Mouse (Mus musculus) heart, adult 8-10 months (tissue): Measurements from ENCODE around the gene Zkscan8. TPM values are rescaled to one million over a fixed set of nuclear protein-coding genes. Genes with fewer than 3 reads are reported as not detected.
"Not testable (repeated sequence)": the region's sequence is repeated elsewhere in the genome, so short reads cannot be mapped to it uniquely, and the experiment has no call there.

Experiments used
- DNase-seq: peaks from one replicate; pipeline ENCODE4 v3.0.0; 2022; ENCODE audit warnings: low spot score
- total RNA-seq, 4 experiments: library from RNA; stranded (reverse); gene quantifications; 2 replicates each; pipeline ENCODE4 v1.2.4; 2022

The Zkscan8 gene
- total RNA-seq, result 10 to 100 TPM; 10.5 to 13.0 (median 10.8) TPM

DNA sequence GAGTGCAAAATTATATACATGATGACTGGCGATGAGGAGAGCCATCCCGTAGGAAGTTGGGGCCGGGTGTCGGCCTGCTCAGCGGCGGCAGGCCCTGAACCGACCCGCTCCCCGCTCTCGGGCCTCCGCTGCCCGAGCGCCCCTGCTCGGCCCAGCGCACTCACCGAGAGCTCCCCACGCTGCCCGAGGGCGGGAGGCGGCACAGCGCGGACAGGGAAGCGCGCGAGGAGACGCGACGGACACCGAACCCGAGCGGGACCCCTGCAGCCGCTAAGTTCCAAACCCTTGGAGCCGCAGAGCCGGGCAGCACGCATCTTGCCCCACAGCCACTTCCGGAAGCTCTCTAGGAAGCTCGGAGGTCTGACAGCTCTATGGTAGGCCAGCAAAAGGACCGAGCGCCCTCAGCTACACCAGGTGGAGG is at the start of gene Zkscan8:
Gene Zkscan8, minus strand, starts transcription at position 340 of the 421 bp plus-strand sequence.
- DNase-seq, result peak; percentile 91

DNA sequence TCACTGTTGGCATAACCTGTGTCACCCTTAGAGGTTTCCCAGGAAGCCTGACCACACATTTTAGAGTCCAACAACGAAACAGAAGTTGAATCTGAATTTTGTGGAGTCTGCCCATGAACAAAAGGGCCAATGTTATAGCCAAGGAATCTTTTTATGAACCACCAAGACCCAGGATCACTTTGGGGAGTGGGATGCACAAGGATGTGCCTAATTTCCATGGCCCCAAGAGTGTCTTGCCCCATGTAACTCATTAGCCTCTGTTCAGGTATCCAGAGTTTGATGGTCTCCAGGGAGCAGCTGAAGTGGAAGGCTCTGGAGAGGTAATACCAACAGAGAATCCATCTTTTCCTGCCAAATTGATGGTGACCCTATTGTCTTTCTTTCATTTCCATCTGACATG is 28.9 kb upstream of the Zkscan8 start, which contains the start of gene Olfr1535:
Gene Olfr1535, minus strand, starts transcription at position 101 of the 400 bp plus-strand sequence.
- no peak for DNase-seq

DNA sequence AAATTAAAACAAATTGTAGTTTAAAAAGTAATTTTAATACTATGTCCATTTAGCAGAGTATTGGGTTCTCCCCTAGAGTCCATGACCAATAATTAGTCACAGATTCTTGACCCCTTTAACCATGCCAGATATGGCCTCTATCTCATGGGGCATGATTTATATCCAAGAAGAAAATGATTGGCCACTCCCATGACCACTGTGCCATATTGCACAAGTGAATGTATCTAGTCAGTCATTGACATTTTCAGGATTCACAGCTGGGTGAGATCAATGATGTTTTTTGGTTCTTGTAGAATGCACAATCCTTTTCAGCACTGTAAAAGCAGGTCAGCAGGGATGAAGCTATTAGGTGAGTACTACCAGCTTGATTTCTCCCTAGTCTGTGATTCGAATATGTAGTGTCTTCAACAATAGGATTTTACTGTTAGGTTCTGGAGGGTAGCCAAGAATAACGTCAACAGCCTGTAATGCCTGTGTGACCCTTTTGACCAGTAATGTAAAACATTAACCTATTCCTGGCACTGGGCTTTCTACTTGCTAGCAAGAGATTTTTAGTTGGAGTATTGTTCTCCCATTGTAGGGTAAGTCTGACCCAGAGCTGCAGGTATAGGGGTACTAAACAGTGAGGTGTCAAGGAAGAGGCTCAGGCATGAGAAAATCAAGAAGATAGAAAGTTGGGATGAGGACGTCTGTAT is 19.6 kb upstream of the Zkscan8 start:
- DNase-seq, result no peak

DNA sequence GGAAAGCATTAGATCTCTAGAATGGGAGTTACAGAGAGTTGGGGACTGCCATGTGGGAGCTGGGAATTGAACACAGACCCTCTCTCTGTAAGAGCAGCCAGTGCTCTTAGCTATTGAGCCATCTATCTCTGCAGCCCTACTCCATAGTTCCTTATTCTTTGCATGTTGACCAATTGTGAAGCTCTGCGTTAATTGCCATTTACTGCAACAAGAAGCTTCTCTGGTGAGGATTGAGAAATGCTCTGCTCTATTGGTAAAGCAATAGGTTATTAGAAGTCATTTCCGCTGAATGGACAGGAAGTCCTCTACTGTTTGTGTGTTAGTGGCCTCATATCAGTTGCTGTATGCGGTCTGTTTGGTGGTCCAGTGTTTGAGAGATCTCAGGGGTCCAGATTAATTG is 18.6 kb upstream of the Zkscan8 start:
- no peak for DNase-seq

DNA sequence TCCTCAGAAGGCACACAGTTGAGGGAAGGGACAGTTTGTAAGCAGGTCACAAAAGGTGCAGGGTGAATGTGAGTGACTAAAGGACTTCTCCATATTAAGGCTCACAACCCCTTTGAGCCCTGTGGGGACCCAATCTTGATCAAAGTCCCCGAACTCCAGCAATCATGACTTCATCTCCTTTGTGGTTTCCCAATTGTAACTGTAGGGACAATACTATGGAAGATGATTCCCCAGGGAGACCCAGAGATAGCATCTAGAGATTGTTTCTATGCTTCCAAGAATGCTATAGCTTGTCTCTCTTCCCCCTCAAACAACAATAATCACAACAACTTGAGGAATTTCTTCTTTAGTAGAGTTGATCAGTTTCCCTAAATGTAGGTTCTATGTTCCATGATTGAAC is 11.8 kb upstream of the Zkscan8 start, which contains the start of gene Olfr1366:
Gene Olfr1366, minus strand, starts transcription at position 101 of the 400 bp plus-strand sequence.
- no peak for DNase-seq

DNA sequence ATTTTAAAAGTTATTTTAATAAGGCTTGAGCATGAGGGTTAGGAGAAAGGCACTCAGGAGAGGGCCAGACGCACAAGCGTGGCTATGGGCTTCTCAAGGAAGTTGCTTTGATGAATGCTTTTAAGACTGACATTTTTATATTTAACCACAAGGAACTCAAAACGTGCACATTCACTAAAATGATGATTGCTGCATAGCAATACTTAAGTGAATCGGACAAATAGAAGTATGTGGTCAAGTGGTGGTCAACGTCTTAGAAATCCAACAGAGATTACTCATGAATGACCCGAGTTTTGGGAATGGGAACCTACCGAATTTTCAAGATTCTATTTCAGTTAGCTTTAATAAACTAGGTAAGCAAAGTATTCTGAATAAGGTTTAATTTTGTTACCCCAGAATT is 784 bp downstream of the Zkscan8 start:
- DNase-seq, result no peak

DNA sequence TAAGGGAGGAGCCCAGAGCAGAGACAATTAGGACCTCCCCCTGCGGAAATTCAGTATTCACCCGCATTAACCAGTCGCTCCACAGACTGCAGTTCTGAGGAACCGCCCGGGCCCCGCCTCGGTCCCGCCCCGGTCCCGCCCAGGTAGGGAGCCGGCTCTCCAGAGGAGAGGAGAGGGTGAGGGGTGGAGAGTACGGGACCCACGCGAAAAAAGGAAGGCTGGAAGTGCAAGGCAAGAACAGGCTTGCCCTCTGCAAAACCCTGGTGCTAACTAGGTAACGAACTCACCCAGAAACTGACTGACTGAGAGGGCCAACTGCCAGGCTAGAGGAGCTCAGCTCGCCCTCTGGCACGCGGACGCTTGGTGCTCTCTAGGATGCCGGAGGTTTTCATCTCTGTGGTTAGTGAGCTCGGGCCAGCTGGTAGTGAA is 24.7 kb downstream of the Zkscan8 start:
- peak; percentile 81 for DNase-seq

DNA sequence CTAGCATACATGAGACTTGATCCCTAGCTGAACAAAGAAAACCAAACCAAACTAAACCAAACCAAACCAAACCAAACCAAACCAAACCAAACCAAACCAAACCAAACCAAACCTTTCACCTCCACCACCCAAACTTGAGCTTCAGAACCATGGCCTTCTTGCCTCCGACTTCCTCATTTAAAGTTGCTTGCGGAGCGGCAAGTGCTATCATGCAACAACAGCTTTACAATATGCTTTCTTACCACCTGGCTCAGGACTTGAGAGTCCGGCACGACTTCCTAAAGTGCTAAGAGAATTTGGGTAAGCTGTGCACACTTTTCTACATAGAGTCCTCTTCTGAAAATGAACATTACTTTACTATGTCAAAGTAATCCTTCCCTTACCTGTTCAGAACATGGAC is 28.6 kb downstream of the Zkscan8 start:
- no peak for DNase-seq

DNA sequence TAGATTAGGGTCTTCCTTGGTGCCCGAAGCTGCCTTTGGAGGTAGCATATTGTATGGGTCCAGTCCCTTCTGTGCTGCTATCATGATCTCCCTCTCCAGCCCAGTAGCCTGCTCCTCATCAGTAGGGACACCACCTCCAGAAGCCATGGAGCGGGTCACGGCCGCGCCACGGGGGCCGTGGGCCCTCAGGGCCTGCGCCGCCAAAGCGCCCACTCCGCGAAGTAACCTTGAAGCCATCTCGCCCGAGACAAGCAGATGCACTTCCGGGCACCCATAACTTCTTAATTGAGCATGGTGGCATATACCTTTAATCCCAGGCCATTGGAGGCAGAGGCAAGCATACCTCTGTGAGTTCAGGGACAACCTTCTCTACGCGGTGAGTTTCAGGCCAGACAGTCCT is 29.7 kb downstream of the Zkscan8 start, which contains the start of gene Gm11273:
Gene Gm11273, minus strand, starts transcription at position 237 of the 400 bp plus-strand sequence.
- not testable (repeated sequence) for DNase-seq

DNA sequence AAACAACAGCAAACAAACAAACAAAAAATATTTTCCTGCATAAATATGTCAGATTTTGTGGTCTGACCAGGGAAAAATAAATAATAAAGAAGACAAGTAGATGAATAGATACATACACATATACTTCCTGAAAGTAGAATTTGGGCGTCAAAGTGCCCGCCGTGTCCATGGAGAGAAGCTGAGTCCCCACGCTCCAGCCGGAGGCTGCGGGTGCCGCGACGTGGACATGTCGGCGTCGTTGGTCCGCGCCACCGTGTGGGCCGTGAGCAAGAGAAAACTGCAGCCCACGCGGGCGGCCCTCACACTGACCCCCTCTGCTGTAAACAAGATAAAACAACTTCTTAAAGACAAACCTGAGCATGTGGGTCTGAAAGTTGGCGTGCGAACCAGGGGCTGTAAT is 35.8 kb downstream of the Zkscan8 start, which contains the start of gene AK157302:
Gene AK157302, plus strand, starts transcription at position 144 of the 400 bp plus-strand sequence.
- DNase-seq, result no peak

DNA sequence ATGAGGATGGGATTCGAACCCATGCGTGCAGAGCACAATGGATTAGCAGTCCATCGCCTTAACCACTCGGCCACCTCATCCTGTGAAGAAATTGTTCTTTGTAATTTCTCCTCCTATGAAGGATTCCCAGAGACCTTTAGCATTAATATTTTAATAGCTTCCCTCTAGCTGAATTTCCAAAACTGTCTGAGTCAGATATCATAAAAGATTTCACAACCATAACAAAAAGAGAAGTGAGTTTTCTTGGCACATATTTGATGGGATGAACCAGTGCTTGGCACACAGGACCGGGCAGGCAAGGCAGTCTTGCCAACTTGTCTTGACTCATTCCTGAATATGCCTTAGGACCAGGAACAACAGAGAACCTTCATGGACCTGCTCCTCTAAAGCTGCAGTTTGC is 38.1 kb downstream of the Zkscan8 start:
- no peak for DNase-seq

DNA sequence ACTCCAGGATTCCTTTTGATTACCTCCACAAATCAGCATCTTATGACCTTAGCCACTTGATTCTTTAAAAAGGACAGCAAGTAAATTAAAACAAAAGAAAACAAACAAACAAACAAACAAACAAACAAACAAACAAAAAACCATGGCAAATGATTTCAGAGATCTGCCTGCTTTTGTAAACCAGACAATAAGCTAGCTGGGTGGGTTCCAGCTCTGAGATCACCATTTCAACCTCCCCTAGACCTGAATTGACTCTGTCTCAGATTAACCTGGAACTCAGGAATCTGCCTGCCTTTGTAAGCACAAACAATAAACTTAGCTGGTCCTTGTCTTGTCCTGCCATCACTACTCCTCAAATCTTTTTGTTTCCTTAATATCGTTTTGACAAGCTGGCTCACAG is 44.0 kb downstream of the Zkscan8 start:
- DNase-seq, result no peak

DNA sequence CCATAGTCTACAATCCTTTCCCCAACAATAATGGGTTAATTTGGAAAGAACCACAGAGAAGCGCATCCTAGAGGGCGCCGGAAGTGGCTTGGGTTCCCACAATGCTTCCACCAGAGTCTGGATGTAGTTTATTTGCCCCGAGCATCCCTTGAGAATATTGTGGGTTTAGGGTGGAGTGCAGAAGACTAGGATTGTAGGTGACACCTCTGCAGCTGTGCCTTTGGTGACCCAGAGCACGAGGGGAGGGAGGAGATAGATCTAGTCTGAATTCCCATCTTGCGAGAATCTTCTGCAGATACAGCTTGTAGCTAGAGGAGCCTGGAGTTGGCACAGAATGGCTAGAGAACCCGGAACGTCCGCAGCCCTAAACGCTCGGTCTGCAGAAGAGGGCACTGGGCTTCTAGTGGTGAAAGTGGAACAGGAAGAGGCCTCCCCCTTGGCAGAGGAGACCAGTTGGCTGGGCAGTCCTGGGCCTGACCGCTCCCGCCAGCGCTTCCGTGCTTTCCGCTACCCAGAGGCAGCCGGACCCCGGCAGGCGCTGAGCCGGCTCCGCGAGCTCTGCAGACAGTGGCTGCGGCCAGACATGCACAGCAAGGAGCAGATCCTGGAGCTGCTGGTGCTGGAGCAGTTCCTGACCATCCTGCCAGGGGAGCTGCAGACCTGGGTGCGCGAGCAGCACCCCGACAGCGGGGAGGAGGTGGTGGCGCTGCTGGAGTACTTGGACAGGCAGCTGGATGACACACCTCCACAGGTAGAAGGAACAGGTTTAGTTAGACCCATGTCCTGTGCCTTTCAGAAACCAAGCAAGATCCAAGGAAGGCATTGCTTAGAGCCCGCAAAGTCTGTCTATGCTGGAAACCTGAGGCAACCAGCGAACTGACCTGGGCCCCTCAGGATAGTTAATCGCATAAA is 51.9 kb downstream of the Zkscan8 start, which contains the start of the genes Zkscan4 and Gm10065:
Gene Zkscan4, plus strand, starts transcription at position 149 of the 912 bp plus-strand sequence.
Gene Gm10065, minus strand, starts transcription at position 683 of the 912 bp plus-strand sequence.
- DNase-seq, result peak; percentile 73

DNA sequence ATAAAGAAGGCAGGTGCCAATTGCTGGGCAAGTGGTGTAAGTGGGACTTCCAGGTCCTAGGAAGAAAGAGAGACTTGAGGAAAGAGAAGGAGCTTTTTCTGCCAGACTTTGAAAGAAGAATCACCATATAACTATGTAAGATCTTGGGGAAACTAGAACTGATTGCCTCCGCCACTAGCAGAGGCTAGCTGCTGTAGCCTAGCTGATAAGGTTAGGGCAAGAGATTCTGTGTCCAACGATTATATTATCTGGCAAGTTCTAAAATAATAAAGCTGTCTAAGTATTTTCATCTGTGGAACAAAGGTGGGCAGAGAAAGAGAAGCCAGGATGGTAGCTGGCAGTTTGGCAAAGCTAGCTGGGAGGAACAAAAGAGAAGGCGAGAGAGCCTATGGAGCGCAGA is 58.5 kb downstream of the Zkscan8 start:
- no peak for DNase-seq

DNA sequence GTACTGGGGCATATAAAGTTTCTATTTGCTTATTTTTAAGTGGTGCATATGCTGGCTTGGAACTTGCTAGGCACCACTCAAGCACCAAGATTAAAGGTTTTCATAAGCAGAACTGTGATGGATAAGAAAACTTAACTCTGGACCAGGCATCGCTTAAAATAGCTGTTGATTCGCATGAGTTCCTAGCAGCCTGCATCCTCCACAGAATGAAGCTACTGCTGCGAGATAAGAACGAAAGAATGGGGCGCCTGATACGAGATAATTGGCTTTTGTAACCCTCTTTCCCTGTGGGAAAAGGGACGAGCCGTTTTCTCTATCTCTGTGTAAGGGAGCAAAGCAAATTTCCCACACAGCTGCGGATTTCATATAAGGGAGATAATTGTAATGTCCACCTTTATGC is 61.8 kb downstream of the Zkscan8 start:
- DNase-seq, result no peak

DNA sequence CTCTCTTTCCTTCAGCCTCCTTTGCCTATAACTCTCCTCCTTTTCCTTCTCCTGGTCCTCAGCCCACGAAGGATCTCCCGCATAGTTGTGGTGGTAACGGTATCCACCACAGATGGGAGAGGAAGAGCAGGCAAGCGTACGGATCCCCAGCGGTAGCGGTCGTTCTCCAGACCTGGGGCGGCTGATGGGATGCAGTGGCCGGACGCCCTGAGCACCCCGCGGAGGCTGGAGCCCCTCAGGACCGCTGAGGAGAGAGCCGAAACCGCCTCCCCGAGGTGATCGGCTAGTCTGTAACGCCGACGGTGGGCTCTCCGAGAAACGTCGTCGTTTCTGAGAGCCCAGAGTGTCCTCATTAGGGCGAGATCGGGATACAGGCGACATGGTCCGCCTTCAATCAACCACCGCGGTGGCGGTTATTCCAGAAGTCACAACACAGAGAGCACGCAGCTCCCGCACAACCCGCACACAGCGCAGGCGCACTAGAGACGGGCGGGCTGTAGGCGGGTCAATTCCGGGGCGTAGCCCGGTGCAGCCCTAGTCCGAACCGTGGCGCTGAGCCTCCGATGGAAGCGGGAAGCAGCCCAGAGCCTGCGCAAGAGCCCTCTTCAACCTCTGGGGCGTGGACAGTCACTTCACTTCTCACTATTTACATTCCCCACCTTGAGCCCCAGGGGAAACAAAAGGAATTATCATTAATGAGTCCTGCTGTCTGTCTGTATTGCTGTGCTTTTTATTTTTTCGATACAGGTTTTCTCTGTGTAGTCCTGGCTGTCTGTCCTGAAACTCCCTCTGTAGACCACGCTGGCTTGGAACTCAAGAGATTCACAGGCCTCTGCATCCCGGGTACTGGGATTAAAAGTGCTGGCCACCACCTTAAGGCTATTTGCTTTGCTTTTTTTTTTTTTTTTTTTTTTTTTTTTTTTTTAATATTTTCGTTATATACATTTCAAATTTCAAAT is 62.6 kb downstream of the Zkscan8 start, which contains the start of gene Nkapl:
Gene Nkapl, minus strand, starts transcription at position 449 of the 959 bp plus-strand sequence.
- peak; percentile 79 for DNase-seq

DNA sequence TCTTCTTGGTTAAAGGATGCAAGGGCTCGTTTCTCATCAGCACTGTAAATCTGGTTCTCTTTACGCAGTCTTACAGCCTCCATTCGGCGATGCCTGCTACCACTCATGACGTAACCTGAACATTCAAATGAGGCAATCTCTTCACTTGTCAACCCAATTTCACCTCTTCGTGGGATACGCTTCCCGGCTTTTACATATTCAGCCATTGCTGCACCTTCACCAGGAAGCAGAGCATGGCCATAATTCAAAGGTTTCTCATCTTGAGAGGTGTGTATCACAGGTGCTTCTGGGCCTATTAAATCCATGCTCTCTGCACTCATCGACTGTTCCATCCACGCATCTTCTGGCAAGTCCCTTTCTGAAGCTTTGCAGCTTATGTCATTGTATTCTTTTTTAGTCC is 63.6 kb downstream of the Zkscan8 start:
- DNase-seq, result no peak
